In genomic region chrX:105762847-105763527, GRCm38 (mm10) we compare ENCODE assay signal across 8 mouse cellular contexts. TPM values are rescaled to one million over a fixed set of nuclear protein-coding genes. Genes with fewer than 3 reads are reported as not detected.
A peak's percentile ranks its signal among the peaks of the same experiment; 100 is the strongest.
DNase-seq lines count a peak whose midpoint lies in the region; ATAC-seq lines count a peak whose summit lies in the region.

No protein-coding gene starts in this region.

- intact Hi-C loops in left cerebral cortex, postnatal 36 days (cut with DNase I) = no loop called here

- peak overlapping the region; percentile 48 for H3K4me2 ChIP-seq in limb, embryonic 11.5 days (ENCODE audit: low read depth, severe bottlenecking)

- peaks cover 37% of the 10 kb centered on the region for H3K9me3 ChIP-seq in megakaryocyte, embryonic 14.5 days
- no peaks in the 10 kb centered on the region for H3K9me3 ChIP-seq in heart, embryonic 10.5 days
- no peaks in the 10 kb centered on the region for H3K9me3 ChIP-seq in limb, embryonic 11.5 days (ENCODE audit: control insufficient read depth, low read length)

- DNase-seq in cerebellum, adult 9-11 months = peak; percentile 30
- no peak for DNase-seq in heart, embryonic 10.5 days (ENCODE audit: low spot score)
- DNase-seq in limb, embryonic 11.5 days (ENCODE audit: low spot score) = no peak
- DNase-seq in c-Kit-positive CD71-positive TER-119-positive erythroid progenitor cells, embryonic 14.5 days (ENCODE audit: low spot score) = no peak
- no peak for DNase-seq in left cerebral cortex, postnatal 36 days (ENCODE audit: low spot score in 2 of 2)

- H3K4me1 ChIP-seq in megakaryocyte, embryonic 14.5 days = peaks cover 22% of the 10 kb centered on the region
- 0 out of 2 replicates have a peak, but pooled peaks cover 8% of the 10 kb centered on the region for H3K4me1 ChIP-seq in heart, embryonic 10.5 days
- H3K4me1 ChIP-seq in limb, embryonic 11.5 days (ENCODE audit: control insufficient read depth, insufficient read depth, low read length) = peaks cover 3% of the 10 kb centered on the region; the same call in 1 of the 2 replicates

- H3K36me3 ChIP-seq in megakaryocyte, embryonic 14.5 days (replicated peaks; ENCODE audit: low read length) = no peaks in the 10 kb centered on the region
- no peaks in the 10 kb centered on the region for H3K36me3 ChIP-seq in heart, embryonic 10.5 days
- H3K36me3 ChIP-seq in limb, embryonic 11.5 days (ENCODE audit: control insufficient read depth, insufficient read depth, low read length) = no peaks in the 10 kb centered on the region

- H3K27ac ChIP-seq in heart, embryonic 10.5 days = no peak overlapping the region
- H3K27ac ChIP-seq in limb, embryonic 11.5 days (replicated peaks; ENCODE audit: low read depth, low read length) = no peak overlapping the region

- ATAC-seq in megakaryocyte, adult 5-6 weeks (ENCODE audit: poor library complexity, severe bottlenecking) = no peak
- no peak; the same call in 1 of the 2 replicates for ATAC-seq in limb, embryonic 11.5 days (ENCODE audit: insufficient number of reproducible peaks, low FRiP score, low TSS enrichment, low read depth)
- ATAC-seq in neutrophil, adult 5-6 weeks (ENCODE audit: extremely low read depth, insufficient number of reproducible peaks, low FRiP score, poor library complexity, severe bottlenecking) = 0 out of 2 replicates have a peak, but pooled peaks have one; percentile 23

- H3K27me3 ChIP-seq in megakaryocyte, embryonic 14.5 days (replicated peaks) = peaks cover 62% of the 10 kb centered on the region
- H3K27me3 ChIP-seq in heart, embryonic 10.5 days (ENCODE audit: insufficient read depth, poor library complexity, severe bottlenecking) = peaks cover 64% of the 10 kb centered on the region
- peaks cover 49% of the 10 kb centered on the region for H3K27me3 ChIP-seq in limb, embryonic 11.5 days (ENCODE audit: control insufficient read depth, insufficient read depth, low read length)

- peak overlapping the region; percentile 89 for H3K4me3 ChIP-seq in megakaryocyte, embryonic 14.5 days (replicated peaks)
- peak overlapping the region; percentile 57 for H3K4me3 ChIP-seq in heart, embryonic 10.5 days
- no peak overlapping the region; the same call in 1 of the 2 replicates for H3K4me3 ChIP-seq in limb, embryonic 11.5 days (ENCODE audit: low read depth, low read length)

- no peak overlapping the region for H3K9ac ChIP-seq in limb, embryonic 11.5 days (ENCODE audit: low read length)

- WGBS in heart, embryonic 10.5 days = 13% methylated on average over 23 of the region's 23 CpGs
- WGBS in limb, embryonic 11.5 days = 20% methylated on average over 23 of the region's 23 CpGs

RNA-seq across cellular contexts. Expression of gene Fgf16, which starts 1.1 kb away (rescaled TPM):
- not detected in 2 replicates for polyA plus RNA-seq in megakaryocyte, embryonic 14.5 days (2012; ENCODE audit: insufficient read depth, low replicate concordance)
- total RNA-seq in megakaryocyte, adult 5-6 weeks (2015) = not detected in 2 replicates
- not detected in 2 replicates for total RNA-seq in megakaryocyte, adult 5-6 weeks (2017)
- polyA plus RNA-seq in heart, embryonic 10.5 days (2016; fragmentation: Nextera tagmentation; extraction: Ambion mirVana) = 0.09 TPM in 1 of 2 replicates, not detected in the other
- not detected in 2 replicates for polyA plus RNA-seq in limb, embryonic 11.5 days (2014; fragmentation: Nextera tagmentation; extraction: Ambion mirVana)
- 0.35 TPM in 1 of 2 replicates, not detected in the other for total RNA-seq in neutrophil, adult 5-6 weeks (2017)
- under 1 TPM; 0.37 to 0.79 TPM for total RNA-seq in left cerebral cortex, postnatal 36 days (2021)
